Mouse (Mus musculus) adipocyte (in vitro differentiated cells): ENCODE measurements around the gene Prkg1.
A peak's percentile ranks its signal among the peaks of the same experiment; 100 is the strongest.

ENCODE experiments used
- DNase-seq: peaks from one replicate; pipeline ENCODE4 v3.0.0-alpha.2; 2016; ENCODE audit warnings: low spot score

Gene Prkg1

GRCm38 (mm10) chr19:31147457-31147856 is 617.4 kb downstream of the Prkg1 start:
- no peak for DNase-seq

GRCm38 (mm10) chr19:31146156-31146555 is 618.7 kb downstream of the Prkg1 start:
- DNase-seq = no peak

- DNase-seq = no peak
These were observed 622.9 kb downstream of the Prkg1 start for GRCm38 (mm10) chr19:31141905-31142304.

- DNase-seq = no peak
These were observed 628.5 kb downstream of the Prkg1 start for GRCm38 (mm10) chr19:31136316-31136715.

GRCm38 (mm10) chr19:31132614-31133013 is 632.2 kb downstream of the Prkg1 start:
- DNase-seq = no peak

- no peak for DNase-seq
These were observed 640.2 kb downstream of the Prkg1 start for GRCm38 (mm10) chr19:31124628-31125027.

- peak; percentile 10 for DNase-seq
These were observed 650.1 kb downstream of the Prkg1 start for GRCm38 (mm10) chr19:31114690-31115089.

GRCm38 (mm10) chr19:31106835-31107554 is 657.8 kb downstream of the Prkg1 start:
- no peak for DNase-seq

- no peak for DNase-seq
These were observed 658.8 kb downstream of the Prkg1 start for GRCm38 (mm10) chr19:31106036-31106435.

GRCm38 (mm10) chr19:31104764-31105163 is 660.1 kb downstream of the Prkg1 start:
- no peak for DNase-seq

GRCm38 (mm10) chr19:31099369-31099768 is 665.5 kb downstream of the Prkg1 start:
- DNase-seq = no peak

GRCm38 (mm10) chr19:31097857-31098256 is 667.0 kb downstream of the Prkg1 start:
- DNase-seq = no peak

GRCm38 (mm10) chr19:31083761-31084160 is 681.1 kb downstream of the Prkg1 start:
- no peak for DNase-seq

- peak; percentile 100 for DNase-seq
These were observed 682.0 kb downstream of the Prkg1 start, which contains the start of gene Cstf2t for GRCm38 (mm10) chr19:31082662-31083429. TSS of gene Cstf2t (plus strand) at chr19:31082837.

- no peak for DNase-seq
These were observed 682.6 kb downstream of the Prkg1 start for GRCm38 (mm10) chr19:31082226-31082625.

- no peak for DNase-seq
These were observed 686.6 kb downstream of the Prkg1 start for GRCm38 (mm10) chr19:31078241-31078640.

- no peak for DNase-seq
These were observed 688.7 kb downstream of the Prkg1 start for GRCm38 (mm10) chr19:31076106-31076505.

GRCm38 (mm10) chr19:31074717-31075063 is 690.1 kb downstream of the Prkg1 start:
- no peak for DNase-seq

GRCm38 (mm10) chr19:31073959-31074716 is 690.7 kb downstream of the Prkg1 start:
- no peak for DNase-seq

- peak; percentile 22 for DNase-seq
These were observed 699.5 kb downstream of the Prkg1 start for GRCm38 (mm10) chr19:31065206-31065781.

- no peak for DNase-seq
These were observed 700.1 kb downstream of the Prkg1 start for GRCm38 (mm10) chr19:31064740-31065139.

GRCm38 (mm10) chr19:31046601-31047000 is 718.2 kb downstream of the Prkg1 start:
- DNase-seq = no peak
